Mouse (Mus musculus) adrenal gland, postnatal 0 days (tissue): ENCODE data around the gene Sap18. TPM values are rescaled to one million over a fixed set of nuclear protein-coding genes. Genes with fewer than 3 reads are reported as not detected.

Experiments used
- microRNA-seq: library from miRNA; unstranded; fragments of <30 nt; microRNA quantifications from one replicate; pipeline ENCODE4, GENCODE M21; 2016; ENCODE audit warnings: borderline replicate concordance; ENCODE audit not compliant: insufficient number of aligned reads
- polyA plus RNA-seq: library from polyadenylated mRNA; unstranded; fragments of >200 nt; fragmentation: Nextera tagmentation; extraction: Ambion mirVana; gene quantifications from 2 replicates; pipeline ENCODE4 v1.2.1, GENCODE M21; 2015

The Sap18 gene
- polyA plus RNA-seq: 13.1 and 18.1 TPM in 2 replicates

GRCm38 (mm10) chr14:57797991-57798931 lies at the start of gene Sap18:
Gene Sap18 (plus strand): TSS chr14:57798180.

GRCm38 (mm10) chr14:57758237-57758636 lies 39.7 kb upstream of the Sap18 start, which contains the start of gene Lats2:
Gene Lats2 (minus strand): TSS chr14:57758388.

GRCm38 (mm10) chr14:57825788-57826751 lies 28.1 kb downstream of the Sap18 start, which contains the start of the genes Ska3 and Mrpl57:
Gene Ska3 (minus strand): TSS chr14:57826185.
Gene Mrpl57 (plus strand): TSS chr14:57826234.

Small RNA genes within 50 kb of the gene (microRNA-seq; reads per million reads assigned to microRNA genes)
- not detected for gene Mir3077

Other genes starting within 250 kb of the Sap18 start
- 83.1 and 88.2 TPM in 2 replicates for gene Eef1akmt1, start 226.6 kb upstream of the Sap18 start, polyA plus RNA-seq
- 9.6 and 14.4 TPM in 2 replicates for gene Xpo4, start 132.8 kb upstream of the Sap18 start, polyA plus RNA-seq
- gene Gm49361, start 52.1 kb upstream of the Sap18 start, polyA plus RNA-seq: not detected in 2 replicates
- 15.8 and 17.8 TPM in 2 replicates for gene Lats2, start 39.8 kb upstream of the Sap18 start, polyA plus RNA-seq
- gene Ska3, start 28.0 kb downstream of the Sap18 start, polyA plus RNA-seq: 6.0 and 8.3 TPM in 2 replicates
- gene Mrpl57, start 28.1 kb downstream of the Sap18 start, polyA plus RNA-seq: 269 and 327 TPM in 2 replicates
- gene Zdhhc20, start 92.1 kb downstream of the Sap18 start, polyA plus RNA-seq: 64.7 and 83.1 TPM in 2 replicates
- gene Micu2, start 201.1 kb downstream of the Sap18 start, polyA plus RNA-seq: 55.2 and 81.5 TPM in 2 replicates